Mouse (Mus musculus): ENCODE results near the gene Rpl27a. TPM values are rescaled to one million over a fixed set of nuclear protein-coding genes. Genes with fewer than 3 reads are reported as not detected.

Rpl27a gene
- total and polyA plus RNA-seq, 3 experiments: 221 to 1,252 TPM; not detected in 1

DNA sequence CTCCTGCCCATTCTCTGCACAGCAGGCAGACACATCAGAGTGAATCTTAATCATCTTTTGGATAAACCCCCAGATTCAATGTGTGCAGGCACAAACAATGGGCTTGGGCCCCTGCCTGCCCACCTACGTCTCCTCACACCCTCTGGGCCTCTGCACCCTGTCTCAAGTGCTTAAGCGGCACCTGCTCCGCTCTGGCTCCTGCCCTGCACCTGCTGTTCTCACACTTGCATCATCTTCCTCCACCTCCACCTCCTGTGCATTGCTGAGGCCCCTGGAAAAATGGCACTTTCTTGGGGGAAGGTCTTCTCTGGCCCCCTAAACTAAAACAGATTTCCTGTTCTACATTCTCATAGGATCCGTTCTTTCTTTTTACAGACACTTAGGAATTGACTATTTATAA lies 14.9 kb downstream of the Rpl27a start:
- no peak for TF ChIP-seq CTCF (IDR thresholded peaks at IDR 0.05 in 2 of 3, conservative IDR thresholded peaks at IDR 0.05 in 1 of 3; ENCODE audit: control insufficient read depth in 1 of 3, insufficient read depth in 1 of 3, low read depth in 2 of 3, low read length in 3 of 3, poor library complexity in 1 of 3, severe bottlenecking in 1 of 3)
- no peak for TF ChIP-seq ETS1 (IDR thresholded peaks at IDR 0.05; ENCODE audit: low read depth, low read length)
- TF ChIP-seq SIN3A (IDR thresholded peaks at IDR 0.05; ENCODE audit: low read length): no peak
- no peak for TF ChIP-seq ZMIZ1 (IDR thresholded peaks at IDR 0.05; ENCODE audit: low read depth, low read length)
- Histone ChIP-seq H3K79me2 (ENCODE audit: control insufficient read depth, insufficient read depth, low read length, poor library complexity) (no peaks in the 10 kb centered on the region), H3K4me3 (ENCODE audit: control insufficient read depth in 1 of 2, insufficient read depth in 1 of 2, low read depth in 2 of 2, low read length in 2 of 2) (no peak overlapping the region), H3K9ac (ENCODE audit: control insufficient read depth, low read depth, low read length, poor library complexity, severe bottlenecking) (no peak overlapping the region), H3K27ac (ENCODE audit: control insufficient read depth, low read depth, low read length) (no peak overlapping the region), H3K4me1 (ENCODE audit: control insufficient read depth in 1 of 2, insufficient read depth in 2 of 2, low read length in 2 of 2) (no peaks in the 10 kb centered on the region), H3K27me3 (ENCODE audit: control insufficient read depth in 1 of 2, insufficient read depth in 2 of 2, low read length in 2 of 2) (no peaks in the 10 kb centered on the region), H3K9me3 (replicated peaks; ENCODE audit: insufficient read depth, low read length) (no peaks in the 10 kb centered on the region), H3K36me3 (ENCODE audit: control insufficient read depth in 1 of 2, insufficient read depth in 2 of 2, low read length in 2 of 2) (no peaks in the 10 kb centered on the region)
- no peak for DNase-seq (ENCODE audit: low read depth, low spot score)

DNA sequence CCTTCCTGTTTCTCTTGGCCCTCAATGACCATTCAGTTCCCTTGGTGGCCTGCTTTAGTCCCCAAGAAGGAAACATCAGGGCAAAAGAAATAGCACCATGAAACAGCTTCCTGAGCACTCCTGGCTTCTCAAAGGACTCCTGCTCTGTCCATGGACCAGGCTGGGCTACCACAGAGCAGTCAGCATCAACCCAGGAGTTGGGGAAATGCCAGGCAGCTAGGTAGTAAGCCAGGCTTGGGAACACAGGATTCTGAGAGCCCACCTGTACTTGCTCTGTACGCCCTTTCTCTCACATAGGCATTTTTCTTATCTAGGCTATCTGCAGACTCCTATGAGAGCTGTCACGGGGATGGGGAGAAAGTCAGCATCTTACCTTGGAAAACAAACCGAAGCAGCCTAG lies 16.0 kb downstream of the Rpl27a start:
- no peak for DNase-seq (ENCODE audit: low read depth, low spot score)
- TF ChIP-seq CTCF (IDR thresholded peaks at IDR 0.05 in 2 of 3, conservative IDR thresholded peaks at IDR 0.05 in 1 of 3; ENCODE audit: control insufficient read depth in 1 of 3, insufficient read depth in 1 of 3, low read depth in 2 of 3, low read length in 3 of 3, poor library complexity in 1 of 3, severe bottlenecking in 1 of 3) (no peak), RCOR1 (IDR thresholded peaks at IDR 0.05; ENCODE audit: low read depth, low read length) (no peak), CHD1 (IDR thresholded peaks at IDR 0.05; ENCODE audit: low read depth, low read length) (no peak), ZC3H11A (IDR thresholded peaks at IDR 0.05; ENCODE audit: low read depth, low read length) (no peak), HCFC1 (IDR thresholded peaks at IDR 0.05; ENCODE audit: low read depth, low read length) (no peak), TCF12 (IDR thresholded peaks at IDR 0.05; ENCODE audit: low read depth, low read length) (no peak), CHD2 (IDR thresholded peaks at IDR 0.05; ENCODE audit: low read length) (no peak), E2F4 (IDR thresholded peaks at IDR 0.05; ENCODE audit: borderline replicate concordance, low read depth, low read length) (no peak), RAD21 (IDR thresholded peaks at IDR 0.05; ENCODE audit: low read depth, low read length) (no peak), MXI1 (IDR thresholded peaks at IDR 0.05; ENCODE audit: low read depth, low read length) (no peak)
- H3K27me3 ChIP-seq (ENCODE audit: control insufficient read depth in 1 of 2, insufficient read depth in 2 of 2, low read length in 2 of 2): no peaks in the 10 kb centered on the region
- no peak overlapping the region for H3K4me3 ChIP-seq (ENCODE audit: control insufficient read depth in 1 of 2, insufficient read depth in 1 of 2, low read depth in 2 of 2, low read length in 2 of 2)
- no peaks in the 10 kb centered on the region for H3K4me1 ChIP-seq (ENCODE audit: control insufficient read depth in 1 of 2, insufficient read depth in 2 of 2, low read length in 2 of 2)
- no peak overlapping the region for H3K9ac ChIP-seq (ENCODE audit: control insufficient read depth, low read depth, low read length, poor library complexity, severe bottlenecking)
- H3K79me2 ChIP-seq (ENCODE audit: control insufficient read depth, insufficient read depth, low read length, poor library complexity): no peaks in the 10 kb centered on the region
- no peaks in the 10 kb centered on the region for H3K9me3 ChIP-seq (replicated peaks; ENCODE audit: insufficient read depth, low read length)
- no peaks in the 10 kb centered on the region for H3K36me3 ChIP-seq (ENCODE audit: control insufficient read depth in 1 of 2, insufficient read depth in 2 of 2, low read length in 2 of 2)
- no peak overlapping the region for H3K27ac ChIP-seq (ENCODE audit: control insufficient read depth, low read depth, low read length)

DNA sequence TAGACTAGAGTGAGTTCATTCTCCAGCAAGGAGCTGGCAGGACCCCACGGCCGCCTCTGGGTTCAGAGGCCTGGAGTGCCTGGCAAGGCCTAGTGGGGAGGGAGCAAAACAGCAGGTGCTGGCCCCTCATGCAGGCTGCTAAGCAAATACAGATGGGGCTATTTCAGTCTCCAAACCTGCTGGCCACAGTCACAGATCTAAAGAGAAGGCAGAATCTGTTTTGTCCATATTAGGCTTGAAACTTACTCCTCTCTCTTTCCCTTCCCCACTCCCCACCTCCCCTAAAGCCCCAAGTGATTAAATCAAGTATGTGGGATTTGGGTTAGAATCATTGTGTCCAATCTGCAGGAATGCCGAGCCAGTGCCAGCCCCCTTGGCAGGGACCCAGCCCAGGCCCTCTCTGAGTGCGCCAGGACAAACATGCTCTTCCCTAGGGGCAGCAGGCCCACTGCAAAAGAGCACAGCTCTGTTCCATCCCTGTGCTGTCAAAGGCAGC lies 17.6 kb downstream of the Rpl27a start:
- Histone ChIP-seq H3K9me3 (replicated peaks; ENCODE audit: insufficient read depth, low read length) (no peaks in the 10 kb centered on the region), H3K9ac (ENCODE audit: control insufficient read depth, low read depth, low read length, poor library complexity, severe bottlenecking) (no peak overlapping the region), H3K79me2 (ENCODE audit: control insufficient read depth, insufficient read depth, low read length, poor library complexity) (no peaks in the 10 kb centered on the region), H3K36me3 (ENCODE audit: control insufficient read depth in 1 of 2, insufficient read depth in 2 of 2, low read length in 2 of 2) (no peaks in the 10 kb centered on the region), H3K4me1 (ENCODE audit: control insufficient read depth in 1 of 2, insufficient read depth in 2 of 2, low read length in 2 of 2) (no peaks in the 10 kb centered on the region), H3K27ac (ENCODE audit: control insufficient read depth, low read depth, low read length) (no peak overlapping the region), H3K27me3 (ENCODE audit: control insufficient read depth in 1 of 2, insufficient read depth in 2 of 2, low read length in 2 of 2) (no peaks in the 10 kb centered on the region), H3K4me3 (ENCODE audit: control insufficient read depth in 1 of 2, insufficient read depth in 1 of 2, low read depth in 2 of 2, low read length in 2 of 2) (no peak overlapping the region)
- TF ChIP-seq GABPA (IDR thresholded peaks at IDR 0.05; ENCODE audit: low read depth, low read length) (no peak), CTCF (IDR thresholded peaks at IDR 0.05 in 2 of 3, conservative IDR thresholded peaks at IDR 0.05 in 1 of 3; ENCODE audit: control insufficient read depth in 1 of 3, insufficient read depth in 1 of 3, low read depth in 2 of 3, low read length in 3 of 3, poor library complexity in 1 of 3, severe bottlenecking in 1 of 3) (no peak), ETS1 (IDR thresholded peaks at IDR 0.05; ENCODE audit: low read depth, low read length) (no peak), TBP (IDR thresholded peaks at IDR 0.05; ENCODE audit: low read depth, low read length) (no peak), SIN3A (IDR thresholded peaks at IDR 0.05; ENCODE audit: low read length) (no peak), KAT2A (conservative IDR thresholded peaks at IDR 0.05; ENCODE audit: low read depth, low read length) (no peak), USF1 (IDR thresholded peaks at IDR 0.05; ENCODE audit: low read depth, low read length) (no peak), NRF1 (IDR thresholded peaks at IDR 0.05; ENCODE audit: insufficient read depth, low read depth, low read length, poor library complexity, severe bottlenecking) (no peak), JUND (IDR thresholded peaks at IDR 0.05; ENCODE audit: low read depth, low read length) (no peak), ZNF384 (IDR thresholded peaks at IDR 0.05; ENCODE audit: low read depth, low read length) (no peak), MXI1 (IDR thresholded peaks at IDR 0.05; ENCODE audit: low read depth, low read length) (no peak), GATA1 (IDR thresholded peaks at IDR 0.05; ENCODE audit: low read depth, low read length) (no peak), POLR2AphosphoS2 (IDR thresholded peaks at IDR 0.05; ENCODE audit: low read length) (no peak), ZKSCAN1 (IDR thresholded peaks at IDR 0.05; ENCODE audit: low read depth, low read length) (no peak), POLR2A (IDR thresholded peaks at IDR 0.05; ENCODE audit: control insufficient read depth in 1 of 2, insufficient read depth in 1 of 2, low read depth in 1 of 2, low read length in 2 of 2, poor library complexity in 1 of 2) (no peak), HCFC1 (IDR thresholded peaks at IDR 0.05; ENCODE audit: low read depth, low read length) (no peak), UBTF (IDR thresholded peaks at IDR 0.05; ENCODE audit: borderline replicate concordance, insufficient read depth, low read depth, low read length) (no peak), MAX (IDR thresholded peaks at IDR 0.05; ENCODE audit: low read length) (no peak)
- DNase-seq (ENCODE audit: low read depth, low spot score): no peak

All from MEL (cell line).